Mouse (Mus musculus) retina, postnatal 7 days (tissue): ENCODE measurements around the gene Dram1.

Experiments used
- DNase-seq: peaks from one replicate; pipeline ENCODE4 v3.0.0-alpha.2; 2012; ENCODE audit warnings: low read depth, low spot score

The Dram1 gene

GRCm38 (mm10) chr10:88295091-88295490 lies 83.8 kb downstream of the Dram1 start:
- DNase-seq, result no peak

GRCm38 (mm10) chr10:88288061-88288460 lies 90.8 kb downstream of the Dram1 start:
- DNase-seq, result no peak

GRCm38 (mm10) chr10:88287261-88287660 lies 91.6 kb downstream of the Dram1 start:
- no peak for DNase-seq

- DNase-seq, result no peak
Observed at GRCm38 (mm10) chr10:88284343-88284990, 94.4 kb downstream of the Dram1 start.

DNA sequence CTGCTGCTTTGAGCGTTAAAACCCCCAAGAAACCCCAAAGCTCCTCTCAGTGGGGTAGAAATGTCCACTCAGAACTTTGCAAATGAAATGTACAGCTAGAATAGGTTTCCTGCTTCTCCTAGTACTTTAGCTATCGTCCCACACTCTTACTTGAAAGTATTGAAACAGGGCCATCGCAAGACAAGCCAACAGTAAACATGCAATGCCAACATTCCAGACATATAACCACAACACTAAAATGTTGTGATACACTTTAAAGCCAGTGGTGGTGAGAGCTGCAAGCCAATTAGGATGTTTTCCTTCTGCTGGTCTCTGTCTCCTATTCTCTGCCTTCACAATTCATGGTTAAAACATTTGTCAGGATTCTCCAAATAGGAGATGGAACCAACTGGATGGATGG lies 97.2 kb downstream of the Dram1 start:
- no peak for DNase-seq

DNA sequence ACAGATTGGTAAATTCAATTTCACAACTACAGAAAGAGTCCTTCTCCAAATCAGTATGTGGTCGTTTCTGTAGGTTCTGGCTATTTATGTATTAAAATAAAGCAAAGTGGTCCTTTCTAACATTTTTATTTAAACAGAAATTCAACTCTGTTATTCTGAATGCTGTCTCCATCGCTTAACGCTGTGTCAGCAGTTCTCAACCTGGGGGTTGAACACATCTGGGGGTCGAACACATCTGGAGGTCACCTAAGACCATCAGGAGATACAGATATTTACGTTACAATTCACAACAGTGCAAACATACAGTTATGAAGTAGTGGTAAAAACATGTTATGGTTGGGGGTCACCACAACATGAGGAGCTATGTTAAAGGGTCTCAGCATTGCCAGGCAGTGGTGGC lies 104.8 kb downstream of the Dram1 start:
- DNase-seq, result no peak
